Mouse (Mus musculus) heart, embryonic 10.5 days (tissue): ENCODE measurements around the gene Meis3. TPM values are rescaled to one million over a fixed set of nuclear protein-coding genes. Genes with fewer than 3 reads are reported as not detected.
A peak's percentile ranks its signal among the peaks of the same experiment; 100 is the strongest.

Experiments used
- DNase-seq: peaks from one replicate; pipeline ENCODE4 v3.0.0-alpha.2; 2017; ENCODE audit warnings: low spot score
- H3K27ac ChIP-seq: fragments of 300-500 bp; sonication (generic); 2 replicates; pipeline ENCODE4 v1.5.1; 2016; ENCODE audit warnings: mild to moderate bottlenecking
- H3K27me3 ChIP-seq: fragments of 300-500 bp; sonication (generic); 2 replicates; pipeline ENCODE4 v1.6.1; 2016; ENCODE audit warnings: mild to moderate bottlenecking; ENCODE audit not compliant: poor library complexity, insufficient read depth, severe bottlenecking
- H3K36me3 ChIP-seq: fragments of 300-500 bp; sonication (generic); 2 replicates; pipeline ENCODE4 v1.6.1; 2016; ENCODE audit warnings: mild to moderate bottlenecking, moderate library complexity
- H3K4me1 ChIP-seq: fragments of 300-500 bp; sonication (generic); 2 replicates; pipeline ENCODE4 v1.6.1; 2016; ENCODE audit warnings: mild to moderate bottlenecking
- H3K4me3 ChIP-seq: fragments of 300-500 bp; sonication (generic); 2 replicates; pipeline ENCODE4 v1.5.1; 2016; ENCODE audit warnings: mild to moderate bottlenecking, moderate library complexity
- H3K9me3 ChIP-seq: fragments of 300-500 bp; sonication (generic); 2 replicates; pipeline ENCODE4 v1.6.1; 2016; ENCODE audit warnings: mild to moderate bottlenecking, moderate library complexity
- whole genome bisulfite sequencing: fragments of 180-500 bp; shearing (Covaris S2); methylation state at CpG from one replicate; pipeline ENCODE4 v1.1.7; 2016; 5-methylcytosine and 5-hydroxymethylcytosine counted together
- polyA plus RNA-seq: library from polyadenylated mRNA; unstranded; fragments of >200 nt; fragmentation: Nextera tagmentation; extraction: Ambion mirVana; gene quantifications from 2 replicates; pipeline ENCODE4 v1.2.1, GENCODE M21; 2016

Meis3 gene
- polyA plus RNA-seq, 1 experiment from 2014 or later: 41.8 TPM

DNA sequence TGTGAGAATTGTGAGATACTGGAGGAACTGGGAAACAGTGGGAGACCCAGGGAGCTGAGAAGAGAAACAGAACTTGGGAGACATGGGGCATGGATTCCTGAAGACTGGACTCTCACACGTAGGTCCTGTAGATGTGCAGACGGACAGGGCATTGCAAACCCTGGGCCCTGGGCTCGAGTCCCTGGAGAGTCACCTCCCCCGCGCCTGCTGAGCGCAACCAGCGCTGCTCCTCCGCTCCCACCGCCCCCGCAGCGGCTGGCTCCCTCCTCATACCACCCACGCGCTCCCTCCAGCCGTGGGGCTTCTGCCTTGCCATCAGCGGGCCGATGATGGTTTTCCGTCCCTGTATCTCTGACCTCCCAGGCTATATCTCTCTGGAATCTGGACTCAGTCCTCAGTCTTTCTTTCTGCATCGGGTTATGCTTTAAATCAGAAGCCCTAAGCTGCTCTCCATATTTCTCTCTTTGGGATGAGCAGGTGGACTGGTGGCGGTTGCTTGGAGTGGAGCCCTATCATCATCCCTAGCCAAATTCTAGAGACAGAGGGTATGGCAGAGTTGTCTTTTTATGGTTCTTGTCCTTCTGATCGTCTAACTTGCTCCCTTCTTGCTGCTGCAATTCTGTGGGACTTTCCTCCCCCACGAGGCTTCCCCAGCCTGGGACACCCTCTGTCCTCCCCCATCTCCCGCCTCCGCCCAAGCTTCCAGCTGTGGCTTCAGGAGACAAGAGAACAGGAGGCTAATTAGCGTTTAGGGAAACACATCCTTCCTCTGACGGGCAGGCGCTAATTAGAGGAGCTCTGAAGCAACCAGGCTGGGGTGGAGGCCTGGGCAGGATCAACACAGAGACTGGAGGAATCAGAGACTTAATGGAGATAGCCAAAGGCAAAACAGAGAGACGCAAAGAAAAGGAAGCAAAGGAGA lies 28.1 kb upstream of the Meis3 start:
- H3K36me3 ChIP-seq: 0 out of 2 replicates have a peak, but pooled peaks cover 2% of the 10 kb centered on the region
- WGBS: 29% methylated on average over 27 of the region's 27 CpGs
- no peak overlapping the region for H3K27ac ChIP-seq
- no peaks in the 10 kb centered on the region for H3K9me3 ChIP-seq
- no peak overlapping the region for H3K4me3 ChIP-seq
- no peaks in the 10 kb centered on the region for H3K4me1 ChIP-seq
- H3K27me3 ChIP-seq: peaks cover 38% of the 10 kb centered on the region
- no peak for DNase-seq

DNA sequence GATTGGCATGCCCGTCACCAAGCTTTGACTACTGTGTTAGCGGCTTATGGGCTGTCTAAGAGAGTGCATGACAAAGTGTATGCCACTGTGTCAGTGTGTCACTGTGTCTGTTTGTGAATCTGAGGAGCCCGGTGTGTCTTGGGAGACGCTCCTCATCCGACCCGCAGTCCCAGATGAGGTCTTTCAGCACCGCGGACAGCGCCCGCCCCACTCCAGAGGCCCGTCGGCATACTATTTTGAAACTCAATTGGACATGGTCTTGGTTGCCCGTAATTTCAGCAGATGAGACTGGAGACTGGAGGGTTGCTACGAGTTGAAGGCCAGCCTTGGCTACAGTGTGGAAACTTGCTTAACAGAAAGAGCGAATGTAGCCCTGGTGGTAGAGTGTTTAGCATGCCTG lies 27.2 kb upstream of the Meis3 start:
- peaks cover 38% of the 10 kb centered on the region for H3K27me3 ChIP-seq
- DNase-seq: peak; percentile 84
- no peaks in the 10 kb centered on the region for H3K4me1 ChIP-seq
- 12% methylated on average over 15 of the region's 15 CpGs for WGBS
- H3K9me3 ChIP-seq: no peaks in the 10 kb centered on the region
- no peak overlapping the region for H3K27ac ChIP-seq
- H3K36me3 ChIP-seq: 0 out of 2 replicates have a peak, but pooled peaks cover 2% of the 10 kb centered on the region
- no peak overlapping the region for H3K4me3 ChIP-seq

DNA sequence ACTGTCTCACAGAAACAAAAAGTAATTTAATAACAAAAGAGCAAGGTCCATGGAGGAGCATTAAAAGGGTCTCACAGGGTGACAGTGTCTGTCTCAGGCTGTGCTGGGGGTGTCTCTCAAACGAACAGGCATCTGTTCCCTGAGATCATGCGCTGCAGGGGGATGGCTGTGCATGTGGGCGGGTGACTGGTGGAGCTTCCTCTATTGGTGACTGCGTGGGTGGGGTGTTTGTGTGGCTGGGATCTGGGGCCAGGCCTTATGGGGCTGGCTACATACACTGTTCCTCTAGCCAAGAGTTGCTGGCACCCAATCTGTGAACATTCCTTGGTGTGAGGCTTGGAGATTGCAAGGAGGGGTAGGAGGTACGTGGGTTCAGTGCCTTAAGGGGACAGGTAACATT lies 25.6 kb upstream of the Meis3 start:
- DNase-seq: no peak
- WGBS: 59% methylated on average over 5 of the region's 5 CpGs
- H3K9me3 ChIP-seq: no peaks in the 10 kb centered on the region
- peaks cover 38% of the 10 kb centered on the region for H3K27me3 ChIP-seq
- H3K36me3 ChIP-seq: 0 out of 2 replicates have a peak, but pooled peaks cover 2% of the 10 kb centered on the region
- no peaks in the 10 kb centered on the region for H3K4me1 ChIP-seq
- H3K4me3 ChIP-seq: no peak overlapping the region
- H3K27ac ChIP-seq: no peak overlapping the region

DNA sequence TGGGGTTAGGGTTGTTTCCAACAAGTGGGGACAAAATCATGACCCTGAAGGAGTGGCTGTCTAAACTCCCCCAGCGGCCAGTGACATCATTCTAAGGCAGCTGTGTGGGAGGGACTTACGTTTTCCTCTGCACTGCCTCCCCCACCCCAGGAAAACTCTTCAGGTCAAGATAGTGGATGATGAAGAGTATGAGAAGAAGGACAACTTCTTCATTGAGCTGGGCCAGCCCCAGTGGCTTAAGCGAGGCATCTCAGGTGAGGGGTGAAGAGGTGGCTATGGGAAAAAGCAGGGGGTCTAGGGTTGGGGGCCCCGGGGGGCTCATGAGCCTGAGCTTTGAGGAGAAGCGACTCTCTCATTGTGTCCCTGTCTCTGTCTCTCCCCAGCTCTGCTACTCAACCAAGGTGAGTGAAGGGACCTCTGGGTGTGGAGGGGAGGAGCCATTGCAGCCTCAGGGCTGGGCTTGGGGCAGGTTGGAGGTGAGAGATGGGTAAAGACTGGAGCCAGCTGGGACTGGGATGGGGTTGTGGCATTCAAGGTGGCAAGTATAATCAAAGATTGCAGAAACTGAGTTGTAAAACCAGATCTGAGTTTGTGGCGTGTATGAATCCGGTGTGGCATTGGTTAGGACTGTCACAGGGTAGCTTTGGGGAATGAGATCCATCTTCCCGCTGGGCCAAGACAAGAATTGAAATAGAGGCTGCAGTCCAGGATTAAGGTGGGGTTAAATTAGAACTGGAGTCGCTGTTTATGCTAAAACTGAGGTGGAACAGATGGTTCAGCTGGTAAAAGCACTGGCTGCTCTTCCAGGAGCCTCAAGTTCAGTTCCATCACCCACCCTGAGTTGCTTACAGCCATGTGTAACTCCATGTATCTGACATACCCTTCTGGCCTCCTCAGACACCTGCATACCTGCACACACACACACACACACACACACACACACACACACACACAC lies 24.4 kb upstream of the Meis3 start:
- Histone ChIP-seq H3K9me3 (no peaks in the 10 kb centered on the region), H3K27me3 (peaks cover 28% of the 10 kb centered on the region), H3K27ac (no peak overlapping the region), H3K36me3 (no peaks in the 10 kb centered on the region), H3K4me1 (peaks cover 3% of the 10 kb centered on the region), H3K4me3 (no peak overlapping the region)
- WGBS: 65% methylated on average over 9 of the region's 9 CpGs
- no peak for DNase-seq

DNA sequence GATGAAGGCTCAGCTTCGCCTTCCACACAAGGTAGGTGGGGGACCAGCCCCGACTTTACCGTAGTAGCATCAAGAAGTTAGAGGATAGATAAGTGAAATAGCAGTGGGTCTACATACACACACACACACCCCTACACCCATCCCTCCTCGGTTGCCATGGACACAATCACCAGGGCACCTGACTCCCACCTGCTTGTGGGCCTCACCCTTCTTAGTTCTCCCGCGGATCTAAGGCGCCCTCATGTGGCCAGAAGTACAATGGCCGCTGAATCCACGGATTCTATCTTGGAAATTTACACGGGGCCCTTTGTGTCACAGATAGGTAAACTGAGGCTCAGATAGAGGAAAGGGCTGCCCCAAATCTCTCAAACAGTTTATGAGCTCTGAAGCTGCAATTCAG lies 21.4 kb upstream of the Meis3 start:
- DNase-seq: no peak
- Histone ChIP-seq H3K4me1 (peaks cover 7% of the 10 kb centered on the region), H3K27me3 (peaks cover 23% of the 10 kb centered on the region), H3K36me3 (no peaks in the 10 kb centered on the region), H3K9me3 (no peaks in the 10 kb centered on the region), H3K4me3 (no peak overlapping the region), H3K27ac (no peak overlapping the region)
- 18% methylated on average over 10 of the region's 10 CpGs for WGBS

DNA sequence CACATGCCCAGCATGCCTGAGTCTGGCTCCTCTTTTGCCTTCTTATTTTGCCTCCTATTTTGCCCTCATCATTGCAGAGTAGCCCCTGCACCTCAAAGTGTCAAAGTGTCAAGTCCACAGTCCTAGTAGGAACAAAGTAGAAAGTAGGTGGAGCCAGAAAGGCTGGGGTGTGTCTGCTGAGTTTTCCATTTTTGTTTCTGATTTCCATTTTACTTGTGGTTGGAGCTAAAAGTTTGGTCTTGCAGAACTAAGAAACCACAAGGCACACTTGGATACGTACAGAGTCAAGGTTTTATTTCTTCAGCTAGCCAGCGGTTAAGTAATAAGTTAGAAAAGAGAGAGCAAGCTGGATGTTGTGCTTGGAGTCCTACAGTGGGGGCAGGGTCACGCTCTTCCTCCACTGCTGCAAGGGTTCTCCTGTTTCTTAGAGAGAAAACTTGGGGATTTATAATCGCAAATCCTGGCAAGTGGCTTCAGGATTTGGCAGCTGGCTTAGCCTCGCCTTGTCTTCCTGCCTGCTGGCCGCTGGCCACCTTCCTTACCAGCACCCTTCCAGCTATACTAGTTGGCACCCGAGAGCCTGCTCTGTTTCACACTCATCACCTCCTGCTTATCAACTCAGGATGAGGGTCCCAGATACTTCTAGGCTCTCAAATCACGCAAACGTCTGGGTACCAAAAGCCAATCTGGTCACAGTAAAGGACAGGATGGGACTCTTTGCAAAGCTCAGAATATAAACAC lies 19.6 kb upstream of the Meis3 start:
- DNase-seq: no peak
- Histone ChIP-seq H3K4me1 (peaks cover 12% of the 10 kb centered on the region), H3K27me3 (peaks cover 35% of the 10 kb centered on the region), H3K36me3 (no peaks in the 10 kb centered on the region), H3K9me3 (no peaks in the 10 kb centered on the region), H3K27ac (no peak overlapping the region), H3K4me3 (no peak overlapping the region)
- WGBS: 47% methylated on average over 9 of the region's 9 CpGs

DNA sequence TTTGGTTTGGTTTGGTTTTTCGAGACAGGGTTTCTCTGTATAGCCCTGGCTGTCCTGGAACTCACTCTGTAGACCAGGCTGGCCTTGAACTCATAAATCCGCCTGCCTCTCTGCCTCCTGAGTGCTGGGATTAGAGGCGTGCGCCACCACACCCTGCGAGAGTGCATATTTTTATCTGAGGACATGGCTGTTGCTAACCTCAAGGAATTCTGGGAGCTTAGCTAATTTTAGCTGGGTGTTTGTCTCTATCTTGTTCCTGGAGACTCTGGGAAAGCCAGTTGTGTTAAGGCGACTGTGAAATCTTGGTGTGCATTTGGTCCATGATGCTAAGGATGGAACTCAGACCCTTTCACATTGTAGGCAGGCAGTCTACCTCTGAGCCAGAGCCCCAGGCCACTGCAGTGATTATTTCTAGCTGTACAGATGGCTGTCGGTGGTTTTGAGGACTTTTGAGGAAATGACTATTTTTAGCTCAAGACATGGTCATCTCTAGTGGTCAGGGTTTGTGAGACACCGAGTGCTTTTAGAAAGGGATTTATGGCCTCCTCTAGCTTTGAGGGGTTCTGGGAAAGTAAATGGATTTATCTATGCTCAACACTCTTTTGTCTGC lies 18.7 kb upstream of the Meis3 start:
- no peak for DNase-seq
- H3K27ac ChIP-seq: peak overlapping the region; percentile 48; the same call in 1 of the 2 replicates
- no peak overlapping the region for H3K4me3 ChIP-seq
- peaks cover 40% of the 10 kb centered on the region for H3K27me3 ChIP-seq
- H3K36me3 ChIP-seq: no peaks in the 10 kb centered on the region
- WGBS: 43% methylated on average over 8 of the region's 8 CpGs
- H3K9me3 ChIP-seq: no peaks in the 10 kb centered on the region; the same call in 1 of the 2 replicates
- H3K4me1 ChIP-seq: peaks cover 12% of the 10 kb centered on the region

DNA sequence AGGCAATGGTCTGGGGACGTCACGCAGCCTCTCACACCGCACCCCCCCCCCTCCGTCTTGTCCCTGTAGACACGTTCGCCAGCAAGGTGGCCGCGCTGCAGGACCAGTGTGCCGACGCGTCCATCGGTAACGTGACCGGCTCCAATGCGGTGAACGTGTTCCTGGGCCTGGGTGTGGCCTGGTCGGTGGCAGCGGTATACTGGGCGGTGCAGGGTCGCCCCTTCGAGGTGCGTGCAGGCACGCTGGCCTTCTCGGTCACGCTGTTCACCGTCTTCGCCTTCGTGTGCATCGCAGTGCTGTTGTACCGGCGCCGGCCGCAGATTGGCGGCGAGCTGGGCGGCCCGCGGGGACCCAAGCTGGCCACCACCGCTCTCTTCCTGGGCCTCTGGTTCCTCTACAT lies 16.2 kb upstream of the Meis3 start:
- no peak for DNase-seq
- 10% methylated on average over 38 of the region's 39 CpGs for WGBS
- Histone ChIP-seq H3K4me3 (peak overlapping the region; percentile 50), H3K36me3 (no peaks in the 10 kb centered on the region), H3K4me1 (peaks cover 12% of the 10 kb centered on the region), H3K9me3 (no peaks in the 10 kb centered on the region; the same call in 1 of the 2 replicates), H3K27me3 (peaks cover 43% of the 10 kb centered on the region), H3K27ac (peak overlapping the region; percentile 42; the same call in 1 of the 2 replicates)

DNA sequence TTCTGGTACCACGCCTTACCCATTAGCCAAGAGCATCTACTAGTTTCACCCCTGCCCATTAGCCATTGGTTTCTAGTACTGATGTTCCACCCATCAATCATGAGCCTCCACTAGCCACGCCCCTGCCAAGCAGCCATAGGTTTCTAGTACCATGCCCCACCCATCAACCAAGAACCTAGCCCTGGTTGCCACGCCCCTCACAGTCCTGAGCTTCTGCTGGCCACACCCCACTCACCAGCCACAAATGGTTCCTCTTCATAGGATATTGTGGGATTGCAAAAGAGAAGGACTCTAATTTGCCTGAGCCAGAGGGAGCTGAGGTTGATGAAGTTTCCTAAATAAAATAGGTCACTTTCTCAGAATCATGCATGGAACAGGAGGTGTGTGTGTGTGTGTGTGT lies 14.2 kb upstream of the Meis3 start:
- Histone ChIP-seq H3K27me3 (peaks cover 43% of the 10 kb centered on the region), H3K9me3 (no peaks in the 10 kb centered on the region; the same call in 1 of the 2 replicates), H3K4me3 (no peak overlapping the region), H3K4me1 (peaks cover 6% of the 10 kb centered on the region), H3K27ac (no peak overlapping the region), H3K36me3 (no peaks in the 10 kb centered on the region)
- no peak for DNase-seq
- WGBS: 58% methylated on average over 3 of the region's 3 CpGs

DNA sequence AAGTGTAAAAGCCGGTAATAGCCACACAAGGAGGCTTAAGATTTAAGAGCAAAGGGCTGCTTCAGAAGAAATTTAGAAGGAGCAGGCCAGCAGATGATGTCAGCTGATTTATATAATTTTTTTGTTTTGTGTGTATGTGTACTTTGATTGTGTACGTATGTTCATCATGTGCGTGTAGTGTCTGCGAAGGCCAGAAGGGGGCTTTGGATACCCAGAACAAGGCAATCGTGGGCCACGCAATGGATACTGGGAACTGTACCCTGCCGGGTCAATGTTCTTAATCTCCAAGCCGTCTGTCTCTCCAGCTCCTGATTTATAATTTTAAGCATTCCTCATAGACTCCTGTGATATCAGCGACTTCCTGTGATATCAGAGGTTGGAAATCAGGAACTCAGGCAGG lies 13.6 kb upstream of the Meis3 start:
- DNase-seq: no peak
- Histone ChIP-seq H3K27ac (no peak overlapping the region), H3K4me1 (peaks cover 5% of the 10 kb centered on the region), H3K27me3 (peaks cover 43% of the 10 kb centered on the region), H3K9me3 (no peaks in the 10 kb centered on the region; the same call in 1 of the 2 replicates), H3K36me3 (no peaks in the 10 kb centered on the region), H3K4me3 (no peak overlapping the region)
- 85% methylated on average over 9 of the region's 9 CpGs for WGBS

DNA sequence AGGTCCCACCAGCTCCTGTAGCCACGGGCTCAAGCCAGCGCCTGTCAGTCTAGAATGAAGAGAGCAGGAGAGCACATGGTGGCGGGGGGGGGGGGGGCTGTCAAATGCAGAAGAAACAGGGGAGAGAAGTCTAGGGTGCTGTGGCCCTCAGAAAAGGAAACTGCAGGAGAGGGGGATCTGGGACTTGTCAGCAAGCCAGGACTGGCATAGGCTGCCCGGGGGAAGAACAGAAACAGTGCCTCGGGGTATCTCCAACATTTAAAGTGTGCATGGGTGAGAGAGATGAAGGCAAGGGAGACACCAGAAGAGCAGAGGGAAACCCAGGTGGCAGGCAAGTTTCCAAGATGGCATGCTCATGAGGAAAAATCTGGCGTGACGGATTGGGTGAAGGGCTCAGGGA lies 12.9 kb upstream of the Meis3 start:
- WGBS: 70% methylated on average over 7 of the region's 7 CpGs
- Histone ChIP-seq H3K4me1 (peaks cover 5% of the 10 kb centered on the region), H3K9me3 (no peaks in the 10 kb centered on the region; the same call in 1 of the 2 replicates), H3K4me3 (no peak overlapping the region), H3K36me3 (no peaks in the 10 kb centered on the region), H3K27me3 (peaks cover 40% of the 10 kb centered on the region), H3K27ac (no peak overlapping the region)
- no peak for DNase-seq

DNA sequence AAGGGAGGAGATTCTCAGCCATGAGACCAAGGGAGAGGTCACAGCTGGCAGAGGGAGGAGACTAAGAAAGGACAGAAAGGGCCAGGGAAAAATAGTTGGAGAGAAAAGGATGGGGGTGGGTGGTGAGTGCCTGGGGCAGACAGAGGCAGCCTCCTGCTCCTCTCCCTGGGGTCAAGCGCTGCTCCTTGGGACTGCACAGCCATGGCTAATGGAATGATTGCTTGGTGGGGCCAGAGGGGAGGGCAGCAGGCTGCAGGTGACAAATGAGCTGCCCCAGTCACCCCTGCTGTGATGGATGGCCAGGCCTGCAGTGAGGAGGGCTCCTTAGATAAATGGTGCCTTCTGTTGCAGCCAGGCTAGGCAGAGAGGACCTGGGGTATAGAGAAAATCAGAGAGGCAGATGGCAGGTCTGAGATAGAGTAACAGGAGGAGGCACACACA lies 2.7 kb upstream of the Meis3 start:
- DNase-seq: no peak
- Histone ChIP-seq H3K36me3 (no peaks in the 10 kb centered on the region), H3K4me1 (peaks cover 44% of the 10 kb centered on the region), H3K4me3 (0 out of 2 replicates have a peak overlapping the region, but pooled peaks have one; percentile 6), H3K27me3 (peaks cover 4% of the 10 kb centered on the region; the same call in 1 of the 2 replicates), H3K27ac (peak overlapping the region; percentile 36; the same call in 1 of the 2 replicates), H3K9me3 (peaks cover 6% of the 10 kb centered on the region; the same call in 1 of the 2 replicates)
- 0% methylated on average over 1 of the region's 1 CpGs for WGBS
